Mouse (Mus musculus): ENCODE data around the gene Ubtd1.

Gene Ubtd1

DNA sequence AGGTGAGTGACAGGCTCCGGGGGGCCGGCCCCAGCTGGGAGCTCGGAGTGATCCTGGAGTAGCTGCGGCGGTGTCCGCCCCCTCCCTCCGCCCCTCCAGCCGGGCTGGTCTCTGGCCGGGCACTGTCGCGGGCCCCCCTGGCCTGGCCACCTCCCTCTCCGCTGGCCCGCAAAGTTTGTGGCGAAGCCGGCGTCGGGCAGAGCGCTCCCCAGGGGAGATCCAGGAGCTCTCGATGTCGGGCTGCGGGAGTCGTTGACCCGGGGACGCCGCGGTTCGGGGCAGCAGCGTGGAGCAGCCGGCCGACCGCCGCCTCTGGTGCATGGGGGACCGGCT is at the start of gene Ubtd1:
Ubtd1 (plus strand) TSS at position 169 of the 333 bp plus-strand sequence.
- no peak for DNase-seq (ENCODE audit: low spot score in 2 of 2)

DNA sequence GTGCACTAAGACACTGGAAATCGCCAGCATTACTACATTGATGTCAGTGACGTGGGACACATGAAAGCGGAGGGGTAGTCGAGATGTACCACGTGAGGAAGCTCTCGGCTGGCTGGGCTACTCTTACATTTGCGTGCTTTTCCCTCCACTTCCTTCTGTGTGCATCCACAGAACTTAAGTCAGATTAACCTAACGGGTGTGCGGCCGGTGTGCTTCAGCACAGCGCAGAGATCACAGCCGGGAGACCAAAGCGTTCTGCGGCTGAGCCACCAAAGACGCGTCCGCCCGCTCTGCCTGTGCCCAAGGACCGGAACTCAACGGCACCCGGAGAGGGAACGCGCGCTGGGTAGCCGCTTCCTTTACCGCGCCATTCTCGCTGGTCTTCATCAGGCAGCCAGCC is 48.9 kb upstream of the Ubtd1 start:
- DNase-seq (ENCODE audit: low spot score in 2 of 2), result no peak

DNA sequence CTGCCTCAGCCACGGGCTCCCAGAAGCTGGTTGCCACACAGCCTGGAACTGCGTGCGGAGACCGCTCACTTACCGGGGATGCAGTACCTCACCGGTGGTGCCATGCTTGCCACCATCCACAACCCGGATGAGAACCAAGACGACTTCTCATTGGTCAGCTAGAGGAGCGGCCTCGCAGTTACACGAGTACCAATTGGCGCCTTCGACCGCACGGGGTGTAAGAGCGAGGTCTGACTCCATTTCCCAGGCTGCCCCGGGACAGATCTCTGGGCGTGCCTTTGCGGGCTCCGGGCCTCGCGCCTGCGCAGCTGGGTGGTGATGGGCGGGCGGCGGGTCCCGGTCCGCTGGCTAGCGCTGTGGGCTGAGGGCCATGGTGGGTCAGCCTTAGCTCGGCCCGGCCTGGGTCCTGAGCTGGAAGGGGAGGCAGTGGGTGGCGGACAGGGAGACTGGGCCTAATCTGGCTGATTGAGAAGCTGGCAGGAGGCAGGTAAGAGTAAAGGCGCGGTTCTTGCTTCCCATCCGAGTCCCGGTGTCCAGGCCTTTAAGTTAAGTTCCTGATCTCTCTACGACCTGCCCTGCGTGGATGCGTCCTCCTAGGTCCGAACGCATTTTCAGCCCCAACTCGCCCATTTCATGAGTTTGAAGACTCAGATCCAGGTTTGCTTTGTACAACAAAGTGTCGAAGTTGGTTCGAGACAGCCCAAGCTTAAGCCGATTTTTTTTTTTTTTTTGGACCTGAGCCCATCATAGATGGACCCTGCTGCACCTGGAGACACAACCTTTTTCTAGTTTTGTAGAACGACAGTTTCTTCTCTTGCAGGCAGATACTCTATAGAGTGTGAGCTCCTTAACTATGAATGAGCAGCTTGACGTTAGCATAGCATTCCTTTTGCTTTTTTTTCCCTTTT is 48.1 kb upstream of the Ubtd1 start, which contains the start of the genes Exosc1 and Zdhhc16:
Exosc1 (minus strand) TSS at position 245 of the 908 bp plus-strand sequence.
Zdhhc16 (plus strand) TSS at position 302 of the 908 bp plus-strand sequence.
- DNase-seq (ENCODE audit: low spot score in 2 of 2), result peak; percentile 96 to 98

DNA sequence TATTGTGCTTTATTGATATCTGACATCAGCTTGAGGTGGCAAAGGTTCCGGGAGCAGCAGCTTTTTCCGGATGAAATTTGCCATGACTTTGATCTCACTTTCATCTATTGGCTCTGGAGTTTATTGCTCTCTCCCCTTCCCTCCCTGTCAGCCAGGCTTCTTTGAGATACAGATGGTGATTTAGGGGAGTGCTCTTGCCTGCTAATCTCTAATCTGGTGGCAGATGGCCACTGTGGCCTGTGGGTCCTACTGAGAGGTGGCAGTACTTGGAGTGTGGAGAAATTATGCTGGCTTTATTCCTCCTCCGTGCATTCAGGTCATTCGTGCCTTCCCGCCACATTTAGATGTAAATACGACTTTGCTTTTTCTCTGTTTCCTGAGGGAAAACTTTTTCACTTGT is 47.4 kb upstream of the Ubtd1 start:
- no peak for DNase-seq (ENCODE audit: low spot score in 2 of 2)

DNA sequence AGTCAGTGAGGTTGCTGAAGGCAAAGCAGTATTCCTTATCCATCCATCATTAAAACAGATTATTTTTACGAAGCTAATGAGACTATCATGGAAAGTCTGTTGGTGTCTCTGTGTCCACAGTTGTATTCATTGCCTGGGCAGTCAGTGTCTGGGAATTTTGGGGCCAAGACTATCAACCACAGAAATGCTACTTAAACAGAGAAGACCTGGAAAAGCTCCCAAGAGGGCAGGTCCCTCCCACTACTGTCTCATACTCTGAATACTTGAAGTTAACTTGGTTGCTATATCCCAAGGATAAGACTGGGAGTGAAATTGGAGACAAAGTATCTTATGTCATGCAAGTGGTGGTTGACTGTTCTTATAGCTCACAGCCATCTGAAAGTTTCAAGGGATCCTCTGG is 45.6 kb upstream of the Ubtd1 start:
- no peak for DNase-seq (ENCODE audit: low spot score in 2 of 2)

DNA sequence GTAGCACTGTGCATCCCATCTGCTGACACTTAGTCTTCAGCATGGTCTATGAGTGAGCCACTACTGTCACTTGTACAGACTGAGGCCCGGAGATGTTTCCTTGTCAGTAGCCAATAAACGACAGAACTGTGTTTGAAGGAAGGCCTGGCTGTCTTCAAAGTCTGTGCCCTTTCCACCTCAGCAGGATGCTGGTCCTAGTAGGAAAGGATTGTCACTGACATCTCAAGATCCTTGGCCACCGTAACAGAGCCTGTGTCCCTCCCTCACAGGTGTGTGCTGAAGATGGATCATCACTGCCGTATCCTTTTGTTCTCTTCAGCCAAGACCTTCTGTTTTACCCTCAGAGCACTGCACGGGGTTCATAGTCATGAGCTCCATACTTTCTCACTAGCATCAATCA is 43.0 kb upstream of the Ubtd1 start:
- DNase-seq (ENCODE audit: low spot score in 2 of 2), result no peak

DNA sequence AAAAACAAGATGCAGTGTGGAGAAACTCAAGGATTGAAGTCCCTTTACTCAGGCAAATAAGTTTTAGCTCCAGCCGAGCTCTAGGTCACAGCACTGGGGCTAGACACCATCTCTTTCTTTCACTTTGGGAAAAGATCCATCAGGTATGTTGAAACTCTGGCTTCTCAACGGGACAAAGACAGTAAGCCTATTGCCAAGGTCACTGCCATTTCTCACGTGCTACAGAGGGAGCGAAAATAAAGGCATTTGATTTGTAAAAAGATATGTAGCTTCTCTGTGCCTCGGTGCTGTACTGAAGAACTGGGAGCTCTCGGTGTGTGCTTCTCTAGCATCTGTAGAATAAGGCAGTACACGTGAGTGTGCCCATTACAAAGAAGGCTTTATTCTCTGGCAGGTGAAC is 37.7 kb upstream of the Ubtd1 start:
- no peak for DNase-seq (ENCODE audit: low spot score in 2 of 2)

DNA sequence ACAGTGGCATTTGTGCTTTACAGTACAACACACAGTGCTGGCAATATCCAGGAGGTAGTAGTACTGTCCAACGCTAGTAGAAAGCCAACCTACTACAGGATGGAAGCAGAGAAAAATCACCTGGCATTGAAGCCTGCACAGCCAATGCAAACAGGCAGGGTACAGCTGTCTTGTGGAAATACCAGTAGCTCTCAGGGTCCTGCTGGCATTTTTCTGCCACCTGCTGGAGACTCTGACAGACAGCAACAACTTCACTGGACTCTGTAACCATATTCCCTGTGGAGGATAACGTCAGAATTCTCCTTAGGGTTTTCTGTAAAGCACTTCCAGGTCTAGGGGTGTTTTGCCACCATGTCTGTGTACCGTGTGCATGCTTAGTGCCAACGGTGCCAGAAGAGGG is 29.3 kb upstream of the Ubtd1 start:
- DNase-seq (ENCODE audit: low spot score in 2 of 2), result no peak

DNA sequence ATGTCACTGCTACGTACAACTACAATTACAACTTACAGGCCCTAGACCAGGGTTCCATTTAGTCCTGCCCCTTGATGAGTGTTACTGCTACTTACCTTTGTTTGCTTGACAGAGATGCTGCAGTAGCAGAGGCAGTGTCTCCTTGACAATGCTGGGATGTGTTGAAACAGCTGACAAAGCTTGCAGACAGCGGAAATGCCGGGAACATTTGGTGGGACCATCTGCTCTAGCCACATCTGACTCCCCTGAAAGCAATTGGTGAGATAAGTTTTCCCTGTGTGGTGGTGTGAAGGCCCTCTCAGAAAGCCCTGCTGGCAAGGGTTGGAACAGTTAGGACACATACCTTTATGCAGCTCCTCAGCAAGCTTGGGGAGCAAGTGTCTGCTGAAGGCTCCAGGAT is 28.0 kb upstream of the Ubtd1 start:
- no peak for DNase-seq (ENCODE audit: low spot score in 2 of 2)

DNA sequence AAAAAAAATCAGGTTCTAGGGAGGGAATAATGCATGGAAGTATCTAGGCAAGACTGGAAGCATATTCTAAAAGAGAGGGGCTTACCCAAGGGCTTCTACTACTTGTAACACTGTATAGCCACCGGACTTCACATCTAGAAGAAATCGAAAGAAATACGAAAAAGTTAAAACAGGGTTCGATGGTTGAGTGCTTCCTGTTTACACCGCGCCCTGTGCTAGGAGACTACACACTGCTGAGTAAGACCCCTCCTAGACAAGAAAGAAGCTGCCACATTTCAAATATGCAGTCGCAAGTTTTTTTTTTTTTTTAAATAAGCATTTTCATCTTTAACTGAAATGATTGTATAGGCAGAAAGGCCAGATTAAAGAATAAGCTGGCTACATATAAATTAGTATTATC is 11.9 kb upstream of the Ubtd1 start:
- DNase-seq (ENCODE audit: low spot score in 2 of 2), result no peak

DNA sequence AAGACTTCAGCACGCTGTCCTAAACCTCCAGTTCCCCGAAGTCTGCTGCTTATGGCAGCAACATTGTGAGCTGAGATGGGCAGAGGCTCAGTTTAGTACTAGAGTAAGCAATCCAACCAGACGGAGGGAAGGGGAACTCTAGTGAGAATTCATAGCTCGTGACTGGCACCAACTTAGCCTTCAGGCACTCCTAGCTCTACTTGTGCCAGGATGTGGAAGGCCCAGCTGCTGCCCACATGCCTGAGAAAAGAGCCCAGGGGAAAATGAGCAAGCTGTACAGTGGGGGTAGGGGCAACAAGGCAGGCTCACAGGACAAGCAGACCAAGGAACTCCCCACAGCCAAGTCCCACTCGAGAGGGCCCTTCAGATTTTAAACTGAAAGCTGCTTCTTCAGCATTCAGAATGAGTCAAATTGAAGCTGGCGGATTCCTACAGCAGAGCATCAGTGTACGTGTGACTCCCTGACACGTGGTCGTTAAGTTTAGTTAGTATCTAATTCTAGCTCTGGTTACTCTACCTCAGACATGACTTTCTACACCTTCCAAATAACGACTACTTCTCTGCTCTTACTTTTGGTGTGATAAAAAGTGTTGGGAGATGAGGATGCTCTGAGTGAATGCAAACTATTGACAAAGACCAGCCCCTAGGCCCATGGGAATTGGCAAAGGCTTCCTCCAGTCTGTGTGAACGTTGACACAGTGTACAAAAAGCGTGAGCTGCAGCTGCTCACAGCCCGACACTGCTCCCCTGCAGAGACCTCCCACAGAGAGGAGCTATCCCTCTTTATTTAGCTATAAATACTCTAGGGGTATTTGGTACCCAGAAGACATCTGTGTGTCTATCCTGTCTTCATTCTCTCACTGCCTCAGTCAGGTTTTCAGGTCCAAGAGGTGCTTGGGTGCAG is 7.4 kb upstream of the Ubtd1 start:
- no peak for DNase-seq (ENCODE audit: low spot score in 2 of 2)

DNA sequence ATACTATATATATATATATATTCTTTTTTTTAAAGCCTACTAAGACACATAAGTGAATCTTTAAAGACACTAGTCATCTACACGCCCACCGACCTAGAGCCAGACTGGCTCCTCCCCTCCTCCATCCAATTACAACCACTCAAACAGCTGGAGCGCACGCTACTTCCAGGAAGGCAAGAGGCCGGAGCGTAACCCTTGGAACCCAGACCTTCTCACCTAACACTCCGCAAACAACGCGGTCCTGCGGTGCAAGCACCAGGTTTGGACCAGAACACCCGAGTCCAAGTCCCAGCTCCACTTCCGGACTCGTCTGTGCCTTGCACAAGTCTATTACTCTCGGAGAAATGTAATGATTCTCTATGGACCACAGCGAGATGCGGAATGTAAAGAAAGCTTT is 1.1 kb upstream of the Ubtd1 start:
- no peak for DNase-seq (ENCODE audit: low spot score in 2 of 2)

DNA sequence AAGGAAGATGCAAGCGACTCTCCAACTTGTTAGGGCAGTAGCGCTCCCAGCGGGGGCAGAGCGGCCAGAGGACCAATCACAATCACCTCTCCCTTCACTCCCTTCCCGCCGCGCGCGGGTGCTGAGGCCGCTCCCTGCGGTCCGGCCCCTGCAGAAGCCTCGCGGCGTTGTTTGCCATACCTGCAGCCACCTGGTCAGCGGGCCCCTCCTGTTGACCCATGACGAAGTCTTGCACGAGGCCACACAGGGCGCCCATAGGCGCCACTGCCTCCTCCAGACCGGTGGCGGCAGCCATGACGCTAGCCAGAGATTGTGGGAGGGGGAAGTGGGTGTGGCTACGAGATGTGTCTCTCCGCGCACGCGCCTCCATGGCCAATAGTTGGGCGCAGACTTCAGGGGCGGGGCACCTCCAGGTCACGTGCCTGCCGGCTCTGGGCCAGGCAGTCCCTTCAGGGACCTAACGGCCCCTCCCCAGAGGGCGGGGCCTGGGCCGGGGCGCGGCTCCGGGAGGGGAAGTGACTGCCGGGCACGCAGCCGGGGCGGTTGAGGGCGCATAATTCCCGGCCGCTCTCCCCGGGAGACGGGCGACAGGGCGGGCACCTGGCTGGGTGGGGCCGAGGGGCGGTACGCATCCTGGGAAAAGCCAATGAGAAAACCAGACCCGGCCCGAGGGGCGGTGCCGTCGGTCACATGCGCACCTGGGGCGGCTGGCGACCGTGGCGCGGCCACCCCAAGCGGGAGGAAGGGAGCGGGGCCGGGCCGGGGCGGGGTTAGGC is 556 bp upstream of the Ubtd1 start, which contains the start of gene Mms19:
Mms19 (minus strand) TSS at position 339 of the 776 bp plus-strand sequence.
- peak; percentile 98 to 99 for DNase-seq (ENCODE audit: low spot score in 2 of 2)

DNA sequence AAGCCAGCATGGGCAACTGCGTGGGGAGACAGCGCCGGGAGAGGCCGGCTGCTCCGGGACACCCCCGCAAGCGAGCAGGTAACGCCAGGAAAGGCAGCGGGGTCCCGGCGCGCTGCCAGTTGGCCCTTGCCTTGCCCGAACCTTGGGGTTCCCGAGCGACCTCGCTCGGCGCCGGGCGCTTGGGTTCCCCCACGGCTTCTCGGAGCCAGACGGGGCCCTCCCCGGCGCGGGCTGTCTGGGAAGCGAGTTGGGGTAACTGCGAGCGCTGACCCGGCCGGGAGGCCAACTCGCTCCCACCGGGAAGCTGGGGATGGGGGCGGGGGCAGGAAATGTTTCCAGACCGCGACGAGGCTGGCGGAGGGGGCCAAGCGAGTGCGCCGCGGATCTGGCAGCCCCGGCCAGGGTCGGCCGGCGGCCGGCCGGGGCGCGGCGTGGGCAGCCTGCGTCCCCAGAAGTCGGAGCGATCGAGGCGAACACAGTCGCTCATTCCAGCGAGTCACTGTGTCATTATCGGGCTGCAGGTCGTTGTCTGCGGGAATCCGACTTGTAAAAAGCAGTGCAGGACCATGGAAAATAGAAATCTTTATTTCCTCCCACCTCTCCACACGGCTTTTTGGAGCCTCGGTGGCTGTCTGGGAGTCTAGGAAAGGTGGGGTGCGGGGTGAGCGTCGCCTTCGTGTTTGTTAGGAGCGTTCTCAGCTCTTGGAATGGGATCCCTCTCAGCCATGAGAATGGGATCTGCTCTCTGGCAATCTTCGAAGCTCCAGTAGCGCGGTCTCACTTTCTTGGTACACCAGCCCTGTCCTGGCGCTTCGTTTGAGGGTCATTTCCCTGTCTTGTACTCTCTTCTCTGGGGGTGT is 598 bp downstream of the Ubtd1 start:
- no peak for DNase-seq (ENCODE audit: low spot score in 2 of 2)

DNA sequence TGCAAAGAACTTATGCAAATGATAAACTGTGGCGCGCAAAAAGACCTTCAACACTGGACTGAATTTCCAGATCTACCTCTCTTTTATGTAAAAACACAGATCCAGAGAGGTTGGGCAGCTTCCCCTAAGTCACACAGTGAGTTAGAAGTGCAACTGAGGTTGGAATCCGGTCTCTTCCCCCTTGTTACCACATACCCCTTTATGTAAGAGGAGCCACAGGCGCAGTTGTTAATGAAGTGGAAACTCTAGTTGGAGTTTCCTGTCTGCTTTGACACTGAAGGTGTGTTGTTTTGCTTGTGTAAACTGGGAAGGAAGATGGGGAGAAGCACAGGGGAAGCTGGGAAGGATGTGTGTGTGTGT is 1.2 kb downstream of the Ubtd1 start:
- DNase-seq (ENCODE audit: low spot score in 2 of 2), result no peak

DNA sequence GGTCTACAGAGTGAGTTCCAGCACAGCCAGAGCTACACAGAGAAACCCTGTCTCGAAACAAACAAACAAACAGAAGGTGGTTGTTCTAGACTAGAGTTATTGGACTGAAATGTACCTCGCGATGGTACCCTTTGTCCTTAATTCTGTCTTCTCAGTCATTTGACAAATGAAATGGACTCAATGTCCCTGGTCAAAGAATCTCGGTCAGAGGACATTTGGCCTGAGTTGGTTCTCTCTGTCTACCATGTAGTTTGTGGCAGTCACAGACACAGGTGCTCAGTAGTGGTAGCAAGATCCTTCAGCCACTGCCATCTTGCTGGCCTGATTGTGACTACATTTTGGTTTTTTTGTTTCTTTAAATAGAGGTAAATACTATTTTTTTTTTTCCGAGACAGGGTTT is 4.4 kb downstream of the Ubtd1 start:
- no peak for DNase-seq (ENCODE audit: low spot score in 2 of 2)

DNA sequence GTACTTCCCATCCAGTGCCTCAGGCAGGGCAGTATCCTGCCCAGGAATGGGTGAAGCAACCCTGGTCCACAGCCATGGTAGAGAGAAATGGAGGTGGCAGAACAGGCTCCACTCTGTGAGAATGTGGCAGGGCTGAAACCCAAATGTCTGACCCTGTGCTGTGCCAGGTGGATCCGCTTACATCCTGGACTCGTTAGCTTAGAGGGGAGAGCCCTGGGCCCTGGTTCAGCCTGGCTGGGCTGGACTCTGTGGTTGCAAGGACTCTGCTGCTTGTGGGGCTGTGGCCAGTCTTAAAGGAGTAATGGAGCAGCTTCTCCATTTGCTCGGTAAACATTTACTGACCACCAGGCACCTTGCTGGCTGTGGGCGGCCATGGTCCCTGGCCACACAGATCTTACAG is 5.6 kb downstream of the Ubtd1 start:
- peak in 1 of 2 experiments; percentile 55 for DNase-seq (ENCODE audit: low spot score in 2 of 2)

DNA sequence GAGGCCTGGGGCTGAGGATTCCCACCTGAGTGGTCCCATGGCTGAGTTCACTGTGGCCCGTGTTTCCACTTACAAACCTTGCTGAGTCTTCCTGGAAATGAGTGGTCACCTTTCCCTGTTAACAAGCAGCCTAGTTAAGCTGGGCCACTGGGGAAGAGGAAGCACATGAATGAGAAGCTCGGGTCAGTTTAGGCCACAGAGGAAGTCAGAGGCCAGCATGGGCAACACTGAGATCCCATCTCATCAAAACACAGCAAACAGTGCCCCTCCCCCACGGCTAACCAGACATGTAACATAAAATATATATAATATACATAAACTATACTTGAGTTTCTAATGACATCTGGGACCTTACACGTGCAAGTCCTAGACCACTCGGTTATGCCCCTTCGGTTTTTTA is 8.2 kb downstream of the Ubtd1 start:
- peak in 1 of 2 experiments; percentile 61 for DNase-seq (ENCODE audit: low spot score in 2 of 2)

DNA sequence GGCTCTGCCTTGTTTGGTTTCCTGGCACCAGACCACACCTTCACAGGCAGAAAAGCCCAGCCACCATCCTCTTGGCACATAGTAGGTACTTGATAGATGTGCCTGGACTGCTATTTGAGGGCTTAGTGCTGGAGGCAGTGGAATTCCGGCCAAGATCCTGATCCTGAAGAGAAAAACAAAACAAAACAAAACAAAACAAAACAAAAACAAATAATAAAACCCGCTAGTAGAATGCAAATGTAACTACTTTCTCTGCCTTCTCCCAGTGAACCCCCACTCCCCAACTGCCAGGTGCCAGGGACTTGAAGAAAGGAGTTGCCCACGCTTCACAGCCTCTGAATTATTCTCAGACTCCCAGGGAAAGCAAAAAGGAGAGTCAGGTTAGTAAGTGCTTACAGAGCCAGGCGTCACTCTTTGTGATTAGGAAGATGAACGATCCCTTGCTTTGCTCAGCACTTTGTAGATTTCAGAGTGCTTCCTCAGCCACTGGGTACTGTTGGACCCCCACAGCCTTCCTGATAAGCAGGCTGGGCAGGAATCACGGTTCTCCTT is 10.4 kb downstream of the Ubtd1 start:
- DNase-seq (ENCODE audit: low spot score in 2 of 2), result no peak

DNA sequence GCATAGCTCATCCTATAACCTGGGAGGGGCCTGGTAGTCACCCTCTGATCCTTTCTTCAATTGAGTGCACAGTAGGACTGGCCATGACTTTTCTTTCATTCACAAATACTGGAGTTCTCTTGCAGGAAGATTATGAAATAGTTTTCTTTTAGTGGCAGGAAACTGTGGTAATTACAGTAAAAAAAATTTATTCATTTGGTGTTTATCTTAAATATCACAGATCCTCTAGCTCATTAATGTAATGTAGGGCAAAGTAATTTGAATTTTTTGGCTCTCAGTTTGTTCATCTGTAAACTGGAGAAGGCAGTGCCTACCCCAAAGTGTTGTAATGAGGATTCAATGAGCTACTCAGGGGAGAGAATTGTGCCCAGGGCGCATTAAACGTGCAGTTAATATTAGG is 11.4 kb downstream of the Ubtd1 start:
- no peak for DNase-seq (ENCODE audit: low spot score in 2 of 2)

DNA sequence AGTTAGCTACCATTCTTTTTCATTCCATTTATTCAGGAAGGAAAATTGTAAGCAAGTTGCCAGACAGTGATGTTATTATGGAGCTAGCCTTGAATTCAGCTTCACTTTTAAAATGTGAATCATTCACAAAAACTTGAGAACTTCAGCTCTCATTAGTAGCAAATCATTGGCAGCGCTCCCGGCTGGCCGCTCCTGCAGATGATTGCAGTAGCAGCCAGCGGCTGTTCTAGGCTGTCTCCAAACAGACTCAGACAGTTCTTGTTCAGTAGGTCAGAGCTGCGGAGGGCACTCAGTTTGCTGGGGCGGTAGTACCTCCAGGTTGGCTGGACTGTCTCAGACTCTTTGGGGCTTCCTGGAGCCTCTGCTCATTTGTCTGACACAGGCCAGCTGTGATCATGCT is 11.9 kb downstream of the Ubtd1 start:
- no peak for DNase-seq (ENCODE audit: low spot score in 2 of 2)
